Mouse (Mus musculus) intestine, embryonic 16.5 days (tissue): ENCODE measurements around the gene Abtb2. TPM values are rescaled to one million over a fixed set of nuclear protein-coding genes. Genes with fewer than 3 reads are reported as not detected.

ENCODE experiments used
- ATAC-seq: fragments of 200-750 bp; cut with Nextera tagmentation; 2 replicates; pipeline ENCODE4 v1.8.0; 2017; ENCODE audit warnings: moderate TSS enrichment, moderate library complexity
- H3K27ac ChIP-seq: fragments of 300-500 bp; sonication (generic); 2 replicates; pipeline ENCODE4 v1.5.1; 2014; ENCODE audit warnings: mild to moderate bottlenecking, low read length
- H3K27me3 ChIP-seq: fragments of 300-500 bp; sonication (generic); replicated peaks from 2 replicates; pipeline ENCODE4 v1.6.1; 2014; ENCODE audit warnings: low read length, control low read depth, mixed read lengths; ENCODE audit not compliant: control insufficient read depth, insufficient read depth
- H3K36me3 ChIP-seq: fragments of 300-500 bp; sonication (generic); 2 replicates; pipeline ENCODE4 v1.6.1; 2014; ENCODE audit warnings: low read length, control low read depth; ENCODE audit not compliant: control insufficient read depth, insufficient read depth
- H3K4me1 ChIP-seq: fragments of 300-500 bp; sonication (generic); 2 replicates; pipeline ENCODE4 v1.6.1; 2014; ENCODE audit warnings: low read length, control low read depth, mixed read lengths; ENCODE audit not compliant: control insufficient read depth, insufficient read depth
- H3K4me2 ChIP-seq: fragments of 300-500 bp; sonication (generic); 2 replicates; pipeline ENCODE4 v1.6.1; 2014; ENCODE audit warnings: low read depth, low read length, control low read depth
- H3K4me3 ChIP-seq: fragments of 300-500 bp; sonication (generic); 2 replicates; pipeline ENCODE4 v1.5.1; 2014; ENCODE audit warnings: mild to moderate bottlenecking, low read length
- H3K9ac ChIP-seq: fragments of 300-500 bp; sonication (generic); 2 replicates; pipeline ENCODE4 v1.6.1; 2014; ENCODE audit warnings: low read depth, low read length
- H3K9me3 ChIP-seq: fragments of 300-500 bp; sonication (generic); 2 replicates; pipeline ENCODE4 v1.6.1; 2016; ENCODE audit warnings: low read length, control low read depth; ENCODE audit not compliant: control insufficient read depth
- WGBS: fragments of 180-500 bp; shearing (Covaris S2); extraction: QIAGEN DNeasy Blood & Tissue Kit; methylation state at CpG from one replicate; pipeline ENCODE4 v1.1.7; 2014; 5-methylcytosine and 5-hydroxymethylcytosine counted together
- polyA plus RNA-seq: library from polyadenylated mRNA; unstranded; fragments of >200 nt; fragmentation: Nextera tagmentation; extraction: Ambion mirVana; gene quantifications from 2 replicates; pipeline ENCODE4 v1.2.1, GENCODE M21; 2015

The Abtb2 gene
- polyA plus RNA-seq, 1 experiment from 2014 or later, result 4.7 TPM

GRCm38 (mm10) chr2:103684431-103684830, 118.3 kb downstream of the Abtb2 start:
- Histone ChIP-seq H3K36me3 (no peaks in the 10 kb centered on the region), H3K4me3 (no peak overlapping the region), H3K27me3 (no peaks in the 10 kb centered on the region), H3K27ac (no peak overlapping the region), H3K4me2 (no peak overlapping the region), H3K4me1 (peaks cover 5% of the 10 kb centered on the region; the same call in 1 of the 2 replicates), H3K9ac (no peak overlapping the region), H3K9me3 (no peaks in the 10 kb centered on the region)
- ATAC-seq, result no peak
- WGBS, result 81% methylated on average over 2 of the region's 2 CpGs

- Histone ChIP-seq H3K36me3 (no peaks in the 10 kb centered on the region), H3K9me3 (no peaks in the 10 kb centered on the region), H3K4me3 (no peak overlapping the region), H3K27me3 (no peaks in the 10 kb centered on the region), H3K4me2 (no peak overlapping the region), H3K9ac (no peak overlapping the region), H3K27ac (no peak overlapping the region), H3K4me1 (peaks cover 5% of the 10 kb centered on the region; the same call in 1 of the 2 replicates)
- WGBS, result 52% methylated on average over 7 of the region's 7 CpGs
- peak; percentile 78 for ATAC-seq
Measured at GRCm38 (mm10) chr2:103684926-103685577, 118.9 kb downstream of the Abtb2 start.

GRCm38 (mm10) chr2:103685581-103685980, 119.5 kb downstream of the Abtb2 start:
- H3K27me3 ChIP-seq, result no peaks in the 10 kb centered on the region
- H3K9me3 ChIP-seq, result no peaks in the 10 kb centered on the region
- peaks cover 5% of the 10 kb centered on the region; the same call in 1 of the 2 replicates for H3K4me1 ChIP-seq
- WGBS, result 88% methylated on average over 4 of the region's 4 CpGs
- H3K4me3 ChIP-seq, result no peak overlapping the region
- no peak overlapping the region for H3K9ac ChIP-seq
- no peaks in the 10 kb centered on the region for H3K36me3 ChIP-seq
- 0 out of 2 replicates have a peak, but pooled peaks have one; percentile 9 for ATAC-seq
- no peak overlapping the region for H3K4me2 ChIP-seq
- H3K27ac ChIP-seq, result no peak overlapping the region

GRCm38 (mm10) chr2:103687143-103687542, 121.0 kb downstream of the Abtb2 start:
- ATAC-seq, result no peak
- Histone ChIP-seq H3K9me3 (no peaks in the 10 kb centered on the region), H3K4me3 (no peak overlapping the region), H3K27ac (no peak overlapping the region), H3K4me2 (no peak overlapping the region), H3K9ac (no peak overlapping the region), H3K4me1 (peaks cover 5% of the 10 kb centered on the region; the same call in 1 of the 2 replicates), H3K27me3 (no peaks in the 10 kb centered on the region), H3K36me3 (no peaks in the 10 kb centered on the region)

GRCm38 (mm10) chr2:103687888-103688287, 121.8 kb downstream of the Abtb2 start:
- Histone ChIP-seq H3K9ac (no peak overlapping the region), H3K4me3 (no peak overlapping the region), H3K36me3 (no peaks in the 10 kb centered on the region), H3K4me2 (no peak overlapping the region), H3K4me1 (peaks cover 5% of the 10 kb centered on the region; the same call in 1 of the 2 replicates), H3K27me3 (no peaks in the 10 kb centered on the region), H3K27ac (no peak overlapping the region), H3K9me3 (no peaks in the 10 kb centered on the region)
- no peak for ATAC-seq

- Histone ChIP-seq H3K4me2 (no peak overlapping the region), H3K4me3 (no peak overlapping the region), H3K27me3 (no peaks in the 10 kb centered on the region), H3K4me1 (peaks cover 1% of the 10 kb centered on the region; the same call in 1 of the 2 replicates), H3K27ac (no peak overlapping the region), H3K9me3 (no peaks in the 10 kb centered on the region), H3K36me3 (no peaks in the 10 kb centered on the region), H3K9ac (no peak overlapping the region)
- ATAC-seq, result no peak
- 55% methylated on average over 6 of the region's 6 CpGs for WGBS
Measured at GRCm38 (mm10) chr2:103690425-103690824, 124.3 kb downstream of the Abtb2 start.

- no peak overlapping the region for H3K9ac ChIP-seq
- H3K4me1 ChIP-seq, result no peaks in the 10 kb centered on the region
- no peaks in the 10 kb centered on the region for H3K27me3 ChIP-seq
- no peak for ATAC-seq
- H3K27ac ChIP-seq, result no peak overlapping the region
- H3K9me3 ChIP-seq, result no peaks in the 10 kb centered on the region
- H3K4me2 ChIP-seq, result no peak overlapping the region
- H3K36me3 ChIP-seq, result no peaks in the 10 kb centered on the region
- 45% methylated on average over 5 of the region's 5 CpGs for WGBS
- no peak overlapping the region for H3K4me3 ChIP-seq
Measured at GRCm38 (mm10) chr2:103690828-103691227, 124.7 kb downstream of the Abtb2 start.

- Histone ChIP-seq H3K27me3 (no peaks in the 10 kb centered on the region), H3K9me3 (no peaks in the 10 kb centered on the region), H3K4me1 (no peaks in the 10 kb centered on the region), H3K4me2 (no peak overlapping the region), H3K9ac (no peak overlapping the region), H3K27ac (no peak overlapping the region), H3K4me3 (no peak overlapping the region), H3K36me3 (no peaks in the 10 kb centered on the region)
- 72% methylated on average over 1 of the region's 1 CpGs for WGBS
- ATAC-seq, result no peak
Measured at GRCm38 (mm10) chr2:103691278-103691677, 125.2 kb downstream of the Abtb2 start.

GRCm38 (mm10) chr2:103692810-103693209, 126.7 kb downstream of the Abtb2 start:
- H3K27ac ChIP-seq, result no peak overlapping the region
- no peak overlapping the region for H3K4me3 ChIP-seq
- H3K9ac ChIP-seq, result no peak overlapping the region
- WGBS, result 79% methylated on average over 1 of the region's 1 CpGs
- H3K27me3 ChIP-seq, result no peaks in the 10 kb centered on the region
- H3K36me3 ChIP-seq, result no peaks in the 10 kb centered on the region
- H3K4me1 ChIP-seq, result no peaks in the 10 kb centered on the region
- ATAC-seq, result no peak
- H3K4me2 ChIP-seq, result no peak overlapping the region
- no peaks in the 10 kb centered on the region for H3K9me3 ChIP-seq
